Mouse (Mus musculus) CH12.LX (cell line): ENCODE measurements around the gene Lsr.

Source experiments
- CHD1 ChIP-seq: IDR thresholded peaks from 2 replicates; pipeline ENCODE4 v1.6.1; 2012; ENCODE audit warnings: low read depth, low read length, improper control_type of control experiment, inconsistent platforms
- CTCF ChIP-seq, 2 experiments: IDR thresholded peaks in 1 of 2; conservative IDR thresholded peaks in 1 of 2; 2 replicates each; pipeline ENCODE4 v1.5.1; 2011 to 2012; ENCODE audit warnings: low read depth in 2 of 2, low read length in 2 of 2, improper control_type of control experiment in 1 of 2, inconsistent platforms in 1 of 2, mild to moderate bottlenecking in 1 of 2, moderate library complexity in 1 of 2
- EP300 ChIP-seq: IDR thresholded peaks from 2 replicates; pipeline ENCODE4 v1.6.1; 2011; ENCODE audit warnings: low read length, improper control_type of control experiment
- HCFC1 ChIP-seq: IDR thresholded peaks from 2 replicates; pipeline ENCODE4 v1.6.1; 2012; ENCODE audit warnings: low read depth, mild to moderate bottlenecking, inconsistent platforms, low read length, improper control_type of control experiment
- MYC ChIP-seq: IDR thresholded peaks from 2 replicates; pipeline ENCODE4 v1.6.1; 2011; ENCODE audit warnings: low read depth, mild to moderate bottlenecking, improper control_type of control experiment, low read length
- NRF1 ChIP-seq: IDR thresholded peaks from 2 replicates; pipeline ENCODE4 v1.6.1; 2014; ENCODE audit warnings: low read depth, mild to moderate bottlenecking, inconsistent platforms, low read length, improper control_type of control experiment, moderate library complexity
- POLR2A ChIP-seq: IDR thresholded peaks from 2 replicates; pipeline ENCODE4 v1.6.1; 2011; ENCODE audit warnings: low read depth, mild to moderate bottlenecking, improper control_type of control experiment, low read length
- POLR2AphosphoS2 ChIP-seq: IDR thresholded peaks from 2 replicates; pipeline ENCODE4 v1.6.1; 2011; ENCODE audit warnings: low read depth, low read length, improper control_type of control experiment
- RCOR1 ChIP-seq: conservative IDR thresholded peaks from 2 replicates; pipeline ENCODE4 v1.6.1; 2012; ENCODE audit warnings: low read depth, mild to moderate bottlenecking, inconsistent platforms, low read length, improper control_type of control experiment
- SMC3 ChIP-seq: IDR thresholded peaks from 2 replicates; pipeline ENCODE4 v1.6.1; 2011; ENCODE audit warnings: low read depth, low read length, improper control_type of control experiment
- ZNF384 ChIP-seq: IDR thresholded peaks from 2 replicates; pipeline ENCODE4 v1.6.1; 2012; ENCODE audit warnings: low read depth, low read length, improper control_type of control experiment, inconsistent platforms

- TF ChIP-seq CHD1, result no peak
- TF ChIP-seq MYC, result no peak
- TF ChIP-seq HCFC1, result no peak
- TF ChIP-seq ZNF384, result no peak
- TF ChIP-seq EP300, result no peak
- TF ChIP-seq CTCF (conservative IDR thresholded peaks at IDR 0.05 in 1 of 2, IDR thresholded peaks at IDR 0.05 in 1 of 2; ENCODE audit: low read depth in 2 of 2, low read length in 2 of 2), result no peak
- TF ChIP-seq POLR2AphosphoS2, result no peak
- no peak for TF ChIP-seq POLR2A
- TF ChIP-seq SMC3, result no peak
- no peak for TF ChIP-seq NRF1
- no peak for TF ChIP-seq RCOR1
Measured at GRCm38 (mm10) chr7:30920217-30920616, 53.0 kb downstream of the Lsr start.
